Mouse (Mus musculus) ES-Bruce4 (cell line): ENCODE measurements around the gene Recql.

Experiments used
- CTCF ChIP-seq: IDR thresholded peaks from one replicate; pipeline ENCODE4 v1.8.1; 2011; ENCODE audit warnings: low read depth, low read length
- EP300 ChIP-seq: IDR thresholded peaks from 2 replicates; pipeline ENCODE4 v1.6.1; 2011; ENCODE audit warnings: low read depth, low read length; ENCODE audit not compliant: insufficient read depth
- POLR2A ChIP-seq: IDR thresholded peaks from one replicate; pipeline ENCODE4 v1.8.1; 2011; ENCODE audit warnings: low read length; ENCODE audit not compliant: insufficient read depth

GRCm38 (mm10) chr6:142362036-142362435 is 24.9 kb downstream of the Recql start:
- TF ChIP-seq POLR2A (no peak), CTCF (no peak), EP300 (no peak)
